In the genomic region with DNA sequence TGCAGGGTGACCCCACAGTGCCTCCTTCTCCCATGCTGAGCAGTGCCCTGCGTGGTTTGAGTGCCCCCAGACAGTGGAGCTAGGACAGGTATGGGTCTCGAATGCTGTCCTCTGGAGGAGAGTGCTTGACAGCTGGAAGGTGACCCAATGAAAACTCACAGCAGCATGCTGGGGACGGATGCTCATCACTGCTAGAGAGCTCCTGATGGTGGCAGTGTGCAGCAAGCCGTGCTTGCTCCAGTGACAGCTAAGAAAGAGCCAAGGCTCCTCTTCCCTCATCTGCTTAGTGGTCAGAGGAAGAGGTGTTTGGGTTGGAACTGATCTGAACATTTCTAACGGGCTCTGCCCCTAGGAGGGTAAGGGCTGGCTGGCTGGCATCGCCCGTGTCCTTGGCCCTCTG, we compare ENCODE assay signal across 10 mouse cellular contexts.
DNase-seq lines count a peak whose midpoint lies in the region; ATAC-seq and TF ChIP-seq lines count a peak whose summit lies in the region.
"Had no signal": no experiment of that assay in that cellular context is flagged by ENCODE, and none has a peak within 500 bp of the region (broad histone marks: within the 10 kb centered on the region; RNA-seq: fewer than 3 reads in every experiment).

No protein-coding gene starts in this region.

- no peak for DNase-seq in frontal cortex, postnatal 25 days (ENCODE audit: low spot score in 2 of 2)
- DNase-seq in left cerebral cortex, adult 2 months (ENCODE audit: extremely low spot score in 1 of 2, low spot score in 2 of 2): no peak
- no peak for DNase-seq in left cerebral cortex, adult 8-10 months (ENCODE audit: low spot score in 2 of 2)
- DNase-seq in adrenal gland, postnatal 25 days: peak; percentile 32
- peak; percentile 55 for DNase-seq in lung, postnatal 0 days (ENCODE audit: low spot score)
- no peak for DNase-seq in spleen, postnatal 14 days (ENCODE audit: low spot score in 2 of 2)
- DNase-seq in thymus, adult 18-20 months: no peak

- H3K4me2 ChIP-seq in lung, postnatal 0 days (replicated peaks; ENCODE audit: low read depth, low read length): no peak overlapping the region
- H3K4me2 ChIP-seq: limb, embryonic 15.5 days had no signal

- H3K9me3 ChIP-seq in lung, postnatal 0 days (ENCODE audit: low read length): no peaks in the 10 kb centered on the region
- H3K9me3 ChIP-seq: G1E; limb, embryonic 15.5 days had no signal

- H3K4me1 ChIP-seq in lung, postnatal 0 days (ENCODE audit: insufficient read depth, low read depth, low read length): peaks cover 68% of the 10 kb centered on the region

- 37% methylated on average over 7 of the region's 7 CpGs for WGBS in lung, postnatal 0 days

- intact Hi-C loops in left cerebral cortex, adult 2 months (cut with DNase I): loop anchor here (5.0 kb wide), 1 partner anchor 101 kb away; no protein-coding TSS in a partner anchor

- TF ChIP-seq CTCF in left cerebral cortex, adult 2 months (IDR thresholded peaks at IDR 0.05): peak; percentile 65
- peak; percentile 74 for TF ChIP-seq CTCF in lung, postnatal 0 days (IDR thresholded peaks at IDR 0.05)

- peak; percentile 82 for ATAC-seq in frontal cortex, adult (ENCODE audit: low TSS enrichment)
- ATAC-seq in lung, postnatal 0 days: no peak

- H3K27me3 ChIP-seq in lung, postnatal 0 days (replicated peaks; ENCODE audit: insufficient read depth, low read length): no peaks in the 10 kb centered on the region
- H3K27me3 ChIP-seq: limb, embryonic 15.5 days had no signal

- H3K36me3 ChIP-seq in lung, postnatal 0 days (ENCODE audit: insufficient read depth, low read length): no peaks in the 10 kb centered on the region
- H3K36me3 ChIP-seq: limb, embryonic 15.5 days had no signal

- no peak for TF ChIP-seq EP300 in lung, postnatal 0 days (IDR thresholded peaks at IDR 0.05)

- H3K4me3 ChIP-seq in left cerebral cortex, adult 2 months: no peak overlapping the region
- H3K4me3 ChIP-seq in lung, postnatal 0 days (ENCODE audit: low read depth, low read length): no peak overlapping the region
- H3K4me3 ChIP-seq: limb, embryonic 15.5 days had no signal

- no peak overlapping the region for H3K9ac ChIP-seq in lung, postnatal 0 days (replicated peaks; ENCODE audit: low read depth)
- H3K9ac ChIP-seq: limb, embryonic 15.5 days had no signal

- H3K27ac ChIP-seq in left cerebral cortex, adult 2 months: no peak overlapping the region
- H3K27ac ChIP-seq in lung, postnatal 0 days (ENCODE audit: low read length): no peak overlapping the region
- H3K27ac ChIP-seq: limb, embryonic 15.5 days had no signal

Comparison
In these comparisons a context has a peak if more than half of its experiments do, and no peak if none do; other contexts are left out.
1. DNase-seq: peak in adrenal gland, postnatal 25 days (single experiment) and lung, postnatal 0 days (single experiment); none in frontal cortex, postnatal 25 days (0 of 2), left cerebral cortex, adult 2 months (0 of 2), left cerebral cortex, adult 8-10 months (0 of 2), spleen, postnatal 14 days (0 of 2) and thymus, adult 18-20 months (0 of 2).